Mouse (Mus musculus): Measurements from ENCODE around the gene Uck1.

GRCm38 (mm10) chr2:32289578-32289977 lies 29.6 kb upstream of the Uck1 start:
- TF ChIP-seq CTCF (IDR thresholded peaks at IDR 0.05; ENCODE audit: low read depth), result peak; percentile 55
- no peak for TF ChIP-seq EP300 (IDR thresholded peaks at IDR 0.05; ENCODE audit: low read depth)
